8 mouse cellular contexts compared by ENCODE assay signal in genomic region chr2:33315233-33316062, GRCm38 (mm10). TPM values are rescaled to one million over a fixed set of nuclear protein-coding genes. Genes with fewer than 3 reads are reported as not detected.
DNase-seq lines count a peak whose midpoint lies in the region; ATAC-seq and TF ChIP-seq lines count a peak whose summit lies in the region.

No protein-coding gene starts in this region.

- no peak overlapping the region for H3K4me3 ChIP-seq in MEL (ENCODE audit: control insufficient read depth in 1 of 2, insufficient read depth in 1 of 2, low read depth in 2 of 2, low read length in 2 of 2)
- no peak overlapping the region for H3K4me3 ChIP-seq in heart, embryonic 13.5 days
- H3K4me3 ChIP-seq in limb, embryonic 14.5 days (replicated peaks; ENCODE audit: low read length), result no peak overlapping the region
- no peak overlapping the region for H3K4me3 ChIP-seq in liver, postnatal 0 days (ENCODE audit: low read depth, low read length)

- TF ChIP-seq EP300 in MEL (IDR thresholded peaks at IDR 0.05; ENCODE audit: low read depth in 1 of 2, low read length in 2 of 2), result no peak
- no peak for TF ChIP-seq EP300 in liver, postnatal 0 days (IDR thresholded peaks at IDR 0.05; ENCODE audit: low read depth)

- H3K9ac ChIP-seq in MEL (ENCODE audit: control insufficient read depth, low read depth, low read length, poor library complexity, severe bottlenecking), result no peak overlapping the region
- H3K9ac ChIP-seq in heart, embryonic 13.5 days, result peak overlapping the region; percentile 66
- H3K9ac ChIP-seq in limb, embryonic 14.5 days (ENCODE audit: low read depth, low read length, severe bottlenecking), result 0 out of 2 replicates have a peak overlapping the region, but pooled peaks have one; percentile 7
- no peak overlapping the region for H3K9ac ChIP-seq in liver, postnatal 0 days (replicated peaks)

- 0 out of 4 replicates have a peak, but pooled peaks cover 0 to 5% of the 10 kb centered on the region in 2 experiments for H3K4me1 ChIP-seq in MEL (ENCODE audit: control insufficient read depth in 1 of 2, insufficient read depth in 2 of 2, low read length in 2 of 2)
- peaks cover 56% of the 10 kb centered on the region for H3K4me1 ChIP-seq in heart, embryonic 13.5 days
- peaks cover 8% of the 10 kb centered on the region for H3K4me1 ChIP-seq in limb, embryonic 14.5 days (ENCODE audit: control insufficient read depth, insufficient read depth, low read length)
- H3K4me1 ChIP-seq in liver, postnatal 0 days (ENCODE audit: insufficient read depth), result no peaks in the 10 kb centered on the region

- TF ChIP-seq CTCF in MEL (IDR thresholded peaks at IDR 0.05 in 2 of 3, conservative IDR thresholded peaks at IDR 0.05 in 1 of 3; ENCODE audit: control insufficient read depth in 1 of 3, insufficient read depth in 1 of 3, low read depth in 2 of 3, low read length in 3 of 3, poor library complexity in 1 of 3, severe bottlenecking in 1 of 3), result no peak
- TF ChIP-seq CTCF in liver, postnatal 0 days (IDR thresholded peaks at IDR 0.05; ENCODE audit: low read depth), result no peak

- no peak for DNase-seq in frontal cortex, postnatal 25 days (ENCODE audit: low spot score in 2 of 2)
- peak; percentile 52 for DNase-seq in MEL (ENCODE audit: low read depth, low spot score)
- peak; percentile 38 for DNase-seq in limb, embryonic 14.5 days (ENCODE audit: low spot score)
- no peak for DNase-seq in thymus, postnatal 36 days
- DNase-seq in gastrocnemius, postnatal 25 days, result no peak
- DNase-seq in liver, postnatal 0 days, result no peak

- no peak overlapping the region for H3K27ac ChIP-seq in MEL (ENCODE audit: control insufficient read depth, low read depth, low read length)
- peak overlapping the region; percentile 75 for H3K27ac ChIP-seq in heart, embryonic 13.5 days (replicated peaks)
- no peak overlapping the region; the same call in 1 of the 2 replicates for H3K27ac ChIP-seq in limb, embryonic 14.5 days (replicated peaks; ENCODE audit: low read depth, low read length)
- H3K27ac ChIP-seq in liver, postnatal 0 days (ENCODE audit: low read depth), result no peak overlapping the region

- ATAC-seq in frontal cortex, adult (ENCODE audit: low TSS enrichment), result peak; percentile 50
- no peak; the same call in 1 of the 2 replicates for ATAC-seq in heart, embryonic 13.5 days (ENCODE audit: extremely low read depth, insufficient number of reproducible peaks, low FRiP score, low TSS enrichment)
- ATAC-seq in limb, embryonic 14.5 days (ENCODE audit: low FRiP score, low read depth), result peak; percentile 60; the same call in 1 of the 2 replicates
- no peak for ATAC-seq in liver, postnatal 0 days

- no peak for TF ChIP-seq RAD21 in MEL (IDR thresholded peaks at IDR 0.05; ENCODE audit: low read depth, low read length)

- no peaks in the 10 kb centered on the region for H3K27me3 ChIP-seq in MEL (ENCODE audit: control insufficient read depth in 1 of 2, insufficient read depth in 2 of 2, low read length in 2 of 2)
- H3K27me3 ChIP-seq in heart, embryonic 13.5 days (replicated peaks), result no peaks in the 10 kb centered on the region
- no peaks in the 10 kb centered on the region for H3K27me3 ChIP-seq in limb, embryonic 14.5 days (ENCODE audit: control insufficient read depth, insufficient read depth, low read length)
- H3K27me3 ChIP-seq in liver, postnatal 0 days (ENCODE audit: insufficient read depth, low read length), result no peaks in the 10 kb centered on the region

- H3K36me3 ChIP-seq in MEL (ENCODE audit: control insufficient read depth in 1 of 2, insufficient read depth in 2 of 2, low read length in 2 of 2), result 0 out of 4 replicates have a peak, but pooled peaks cover 0 to 3% of the 10 kb centered on the region in 2 experiments
- no peaks in the 10 kb centered on the region for H3K36me3 ChIP-seq in heart, embryonic 13.5 days
- H3K36me3 ChIP-seq in limb, embryonic 14.5 days (ENCODE audit: control insufficient read depth, insufficient read depth, low read length), result no peaks in the 10 kb centered on the region
- H3K36me3 ChIP-seq in liver, postnatal 0 days (replicated peaks; ENCODE audit: insufficient read depth, low read length), result no peaks in the 10 kb centered on the region

- TF ChIP-seq POLR2A in MEL (IDR thresholded peaks at IDR 0.05; ENCODE audit: control insufficient read depth in 1 of 2, insufficient read depth in 1 of 2, low read depth in 1 of 2, low read length in 2 of 2, poor library complexity in 1 of 2), result no peak
- no peak for TF ChIP-seq POLR2A in limb, embryonic 14.5 days (IDR thresholded peaks at IDR 0.05; ENCODE audit: borderline replicate concordance, extremely low read depth, insufficient read depth, insufficient read length)

- no peaks in the 10 kb centered on the region for H3K79me2 ChIP-seq in MEL (ENCODE audit: control insufficient read depth, insufficient read depth, low read length, poor library complexity)

- no peak overlapping the region for H3K4me2 ChIP-seq in heart, embryonic 13.5 days
- H3K4me2 ChIP-seq in limb, embryonic 14.5 days (replicated peaks; ENCODE audit: low read depth, low read length, severe bottlenecking), result no peak overlapping the region
- H3K4me2 ChIP-seq in liver, postnatal 0 days (ENCODE audit: low read depth, low read length), result no peak overlapping the region

- H3K9me3 ChIP-seq in MEL (replicated peaks; ENCODE audit: insufficient read depth, low read length), result no peaks in the 10 kb centered on the region
- no peaks in the 10 kb centered on the region for H3K9me3 ChIP-seq in heart, embryonic 13.5 days
- H3K9me3 ChIP-seq in limb, embryonic 14.5 days (ENCODE audit: control insufficient read depth, low read length), result no peaks in the 10 kb centered on the region
- H3K9me3 ChIP-seq in liver, postnatal 0 days (ENCODE audit: low read length), result no peaks in the 10 kb centered on the region

- WGBS in heart, embryonic 13.5 days, result 53% methylated on average over 4 of the region's 4 CpGs
- 74% methylated on average over 4 of the region's 4 CpGs for WGBS in limb, embryonic 14.5 days
- WGBS in liver, postnatal 0 days (ENCODE audit: insufficient replicate concordance), result 68% methylated on average over 4 of the region's 4 CpGs

TF ChIP-seq in MEL, 35 proteins besides CTCF, POLR2A, EP300 and RAD21:
- TF ChIP-seq NRF1 (IDR thresholded peaks at IDR 0.05; ENCODE audit: insufficient read depth, low read depth, low read length, poor library complexity, severe bottlenecking) (no peak), SIN3A (IDR thresholded peaks at IDR 0.05; ENCODE audit: low read length) (no peak), RCOR1 (IDR thresholded peaks at IDR 0.05; ENCODE audit: low read depth, low read length) (no peak), MXI1 (IDR thresholded peaks at IDR 0.05; ENCODE audit: low read depth, low read length) (no peak), ZNF384 (IDR thresholded peaks at IDR 0.05; ENCODE audit: low read depth, low read length) (no peak), MYC (IDR thresholded peaks at IDR 0.05; ENCODE audit: low read depth, low read length) (no peak), HCFC1 (IDR thresholded peaks at IDR 0.05; ENCODE audit: low read depth, low read length) (no peak), MAZ (IDR thresholded peaks at IDR 0.05; ENCODE audit: low read depth, low read length) (no peak), MAFK (IDR thresholded peaks at IDR 0.05; ENCODE audit: borderline replicate concordance, low read depth, low read length) (no peak)
TF ChIP-seq in MEL: peak in this region for 0.

RNA-seq across cellular contexts. Expression of gene Ralgps1, which starts 55.8 kb away (rescaled TPM):
- 0.89 and 1.1 TPM in 2 replicates for total RNA-seq in MEL (2012; rRNA removed)
- 1 to 10 TPM in 1 of 2 experiments, not detected in 1; 2.6 TPM for polyA plus RNA-seq in MEL (2012; ENCODE audit: insufficient read depth in 1 of 2, insufficient read length in 2 of 2, low read depth in 1 of 2, low replicate concordance in 2 of 2, missing spikeins in 1 of 2)
- 3.7 and 3.9 TPM in 2 replicates for polyA plus RNA-seq in heart, embryonic 13.5 days (2015; fragmentation: Nextera tagmentation; extraction: Ambion mirVana)
- polyA plus RNA-seq in limb, embryonic 14.5 days (2012; rRNA removed), result 5.4 and 6.4 TPM in 2 replicates
- 3.5 and 4.7 TPM in 2 replicates for polyA plus RNA-seq in limb, embryonic 14.5 days (2014; fragmentation: Nextera tagmentation; extraction: Ambion mirVana)
- total RNA-seq in gastrocnemius, postnatal 25 days (2021), result 1 to 10 TPM; 2.3 to 2.5 TPM
- polyA plus RNA-seq in liver, postnatal 0 days (2015; fragmentation: Nextera tagmentation; extraction: Ambion mirVana), result 0.51 and 0.83 TPM in 2 replicates

Comparison
In these comparisons a context has a peak if more than half of its experiments do, and no peak if none do; other contexts are left out.
1. ATAC-seq: peak in frontal cortex, adult (single experiment) and limb, embryonic 14.5 days (single experiment); none in heart, embryonic 13.5 days (single experiment) and liver, postnatal 0 days (single experiment).
2. DNase-seq: peak in MEL (single experiment) and limb, embryonic 14.5 days (single experiment); none in frontal cortex, postnatal 25 days (0 of 2), thymus, postnatal 36 days (0 of 2), gastrocnemius, postnatal 25 days (single experiment) and liver, postnatal 0 days (single experiment).
3. H3K9ac ChIP-seq: peak in heart, embryonic 13.5 days (single experiment) and limb, embryonic 14.5 days (single experiment); none in MEL (single experiment) and liver, postnatal 0 days (single experiment).